Mouse (Mus musculus) cerebellum, postnatal 36 days (tissue): ENCODE data around the gene Psma4.
"Not testable (repeated sequence)": the region's sequence is repeated elsewhere in the genome, so short reads cannot be mapped to it uniquely, and the experiment has no call there.

Source experiments
- DNase-seq, 2 experiments: peaks; one replicate each; pipeline ENCODE4 v3.0.0; 2021 to 2022; ENCODE audit warnings: mixed read lengths in 2 of 2

Gene Psma4

DNA sequence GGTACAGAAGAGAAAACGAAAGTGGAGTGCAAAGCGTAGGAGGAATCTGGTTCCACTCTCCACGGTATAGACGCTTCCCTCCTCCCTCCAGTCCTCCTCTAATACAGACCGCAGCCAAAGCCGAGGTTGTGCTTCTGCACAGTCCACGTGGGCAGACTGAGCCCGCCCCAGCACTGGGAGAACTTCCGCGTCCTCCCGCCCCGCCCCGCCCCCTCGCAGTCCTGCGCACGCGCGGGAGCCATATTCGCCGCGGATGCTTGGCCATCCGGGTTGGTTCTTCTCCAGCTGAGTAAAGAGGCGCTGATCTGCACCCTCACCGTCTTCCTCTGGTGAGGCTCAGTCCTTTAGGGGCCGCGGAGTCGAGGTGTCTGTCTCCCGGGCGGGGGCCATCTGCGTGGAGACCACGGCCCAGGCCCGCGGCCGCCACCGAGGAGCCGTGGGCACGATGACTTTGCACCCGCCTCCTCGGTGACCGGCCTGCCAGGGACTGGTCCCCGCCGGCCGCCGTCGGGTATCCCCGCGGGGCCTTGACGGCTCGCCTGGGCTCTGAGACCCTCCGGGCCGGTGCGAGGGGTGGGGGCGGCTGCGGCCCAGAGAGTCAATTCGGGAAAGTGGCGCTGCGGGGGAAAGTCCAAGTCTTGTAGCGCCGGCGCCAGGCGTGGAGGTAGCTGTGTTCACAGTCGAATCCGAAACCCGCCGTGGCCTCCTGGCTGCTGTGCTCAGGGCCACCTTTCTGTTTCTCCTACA is at the start of gene Psma4, which contains the start of gene AY074887:
TSS of gene Psma4 (plus strand) at position 216 of the 747 bp plus-strand sequence.
TSS of gene AY074887 (minus strand) at position 424 of the 747 bp plus-strand sequence.
- peak; percentile 88 to 92 for DNase-seq

DNA sequence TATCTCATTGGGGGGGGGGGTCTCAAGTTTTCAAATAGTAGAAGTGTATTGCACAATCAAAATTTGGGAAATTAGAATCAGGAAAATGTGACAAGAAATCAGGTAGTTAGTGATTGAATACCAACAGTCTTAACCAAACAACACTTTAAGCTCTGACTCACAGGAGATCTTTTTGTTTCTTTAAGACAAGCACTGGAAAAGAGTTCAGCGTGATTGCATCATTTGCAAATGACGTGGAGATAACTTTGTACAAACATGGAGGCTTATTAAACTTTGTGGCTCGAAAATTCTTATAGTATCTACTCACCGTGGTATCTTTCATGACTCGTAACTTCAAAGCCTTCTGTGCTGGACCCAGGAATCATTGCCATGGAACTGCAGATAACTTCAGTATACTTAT is 41.1 kb upstream of the Psma4 start:
- no peak for DNase-seq

DNA sequence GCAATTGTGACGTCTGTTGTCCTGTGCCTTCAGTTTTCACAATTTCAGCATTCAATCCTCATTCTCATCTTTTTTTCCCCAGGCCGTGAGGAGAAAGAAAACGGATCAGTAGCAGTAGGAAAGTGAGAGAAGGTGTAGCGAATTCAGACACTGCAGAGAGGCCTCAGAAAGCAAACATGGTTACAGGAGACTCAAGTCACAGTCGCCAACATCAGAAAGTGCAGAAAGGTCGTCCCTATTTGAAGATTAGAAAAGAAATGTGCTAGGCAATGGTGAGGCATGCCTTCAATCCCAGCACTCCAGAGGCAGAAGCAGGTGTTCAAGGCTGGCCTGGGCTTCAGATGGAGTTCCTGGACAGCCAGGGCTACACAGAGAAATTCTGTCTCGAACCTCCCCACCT is 35.0 kb upstream of the Psma4 start:
- no peak for DNase-seq

DNA sequence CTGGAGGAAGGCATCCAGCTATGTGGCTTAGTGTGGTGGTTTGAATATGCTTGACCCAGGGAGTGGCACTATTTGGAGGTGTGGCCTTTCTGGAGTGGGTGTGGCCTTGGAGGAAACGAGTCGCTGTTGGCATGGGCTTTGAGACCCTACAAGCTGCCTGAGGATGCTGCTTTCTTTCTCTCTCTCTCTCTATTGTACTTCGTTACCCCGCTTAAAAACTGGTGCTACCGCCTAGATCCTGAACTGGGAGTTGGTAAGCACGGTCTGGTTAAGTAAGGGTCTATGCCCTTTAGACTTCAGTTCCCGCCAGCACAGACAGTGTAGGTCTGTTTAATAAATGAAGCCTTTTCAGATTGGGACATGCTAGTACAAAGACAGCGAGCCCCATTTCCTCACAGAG is 34.2 kb upstream of the Psma4 start:
- no peak for DNase-seq

DNA sequence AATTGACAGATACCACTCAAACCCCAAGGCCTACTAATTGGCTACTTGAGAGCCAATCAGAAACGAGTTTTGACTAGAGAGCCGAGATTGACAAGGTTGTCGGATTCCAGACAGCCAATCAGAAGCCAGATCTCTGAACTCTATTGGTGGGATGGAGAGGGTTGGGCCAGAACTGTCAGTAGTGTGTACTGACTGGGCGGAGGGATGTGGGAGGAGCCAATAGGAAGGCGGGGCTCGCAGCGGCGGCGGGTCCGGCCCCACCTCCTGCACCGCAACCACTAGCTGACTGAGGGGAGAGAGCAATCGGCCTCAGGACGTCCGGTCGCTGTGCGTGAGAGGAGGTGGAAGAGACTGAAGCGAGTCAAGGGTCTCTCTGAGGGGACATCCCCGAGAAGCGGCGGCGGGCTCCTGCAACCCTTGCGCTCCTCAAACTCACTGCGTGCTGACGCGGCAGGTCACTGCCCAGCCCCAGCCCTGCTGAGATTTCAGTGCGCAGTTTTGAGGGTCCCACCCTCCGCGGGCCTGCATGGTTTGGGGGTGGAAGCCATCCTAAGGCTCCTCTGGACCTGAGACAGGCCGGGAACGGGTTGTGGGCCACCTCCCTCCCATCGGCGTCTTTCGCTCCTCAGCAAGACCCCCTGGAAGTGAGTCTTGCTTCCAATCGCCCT is 33.4 kb upstream of the Psma4 start, which contains the start of gene Hykk:
TSS of gene Hykk (plus strand) at position 274 of the 668 bp plus-strand sequence.
- peak; percentile 84 to 88 for DNase-seq

DNA sequence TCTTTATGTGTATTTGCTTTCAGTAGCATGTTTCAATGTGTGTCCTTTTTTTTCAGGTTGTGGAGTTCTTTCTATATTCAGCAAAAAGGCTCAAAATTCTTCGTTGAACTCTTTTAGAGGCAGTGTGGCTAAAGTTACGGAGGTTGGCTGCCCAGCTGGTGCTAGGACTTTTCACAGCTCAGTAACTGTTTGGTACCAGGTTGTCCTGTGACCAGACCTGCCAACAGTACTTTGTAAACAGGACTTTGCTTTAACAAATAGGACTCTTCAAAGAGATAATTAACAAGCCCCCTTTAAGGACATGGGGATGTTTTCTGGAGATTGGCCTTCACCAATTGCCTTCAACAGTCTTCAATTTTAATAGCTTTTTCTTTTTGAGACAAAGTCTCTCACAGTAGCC is 32.4 kb upstream of the Psma4 start:
- no peak for DNase-seq

DNA sequence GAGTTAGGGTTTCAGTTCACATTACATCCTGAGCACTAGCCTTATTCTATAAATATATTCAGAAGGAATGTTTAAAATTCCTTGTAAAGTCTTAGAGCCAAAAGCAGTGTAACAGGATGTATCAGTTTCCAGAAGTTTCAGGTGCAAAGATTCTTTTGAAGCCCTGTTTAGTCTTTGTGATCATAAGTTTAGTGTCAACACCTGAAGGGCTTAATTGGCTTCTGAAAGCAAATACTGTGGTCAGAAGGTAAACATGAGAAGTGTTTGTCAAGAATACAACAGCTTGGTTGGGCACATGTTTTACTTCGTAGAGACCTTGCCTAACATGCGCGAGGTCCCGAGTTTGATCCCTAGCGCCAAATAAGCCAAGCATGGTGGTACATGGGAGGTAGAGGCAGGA is 31.8 kb upstream of the Psma4 start:
- no peak for DNase-seq

DNA sequence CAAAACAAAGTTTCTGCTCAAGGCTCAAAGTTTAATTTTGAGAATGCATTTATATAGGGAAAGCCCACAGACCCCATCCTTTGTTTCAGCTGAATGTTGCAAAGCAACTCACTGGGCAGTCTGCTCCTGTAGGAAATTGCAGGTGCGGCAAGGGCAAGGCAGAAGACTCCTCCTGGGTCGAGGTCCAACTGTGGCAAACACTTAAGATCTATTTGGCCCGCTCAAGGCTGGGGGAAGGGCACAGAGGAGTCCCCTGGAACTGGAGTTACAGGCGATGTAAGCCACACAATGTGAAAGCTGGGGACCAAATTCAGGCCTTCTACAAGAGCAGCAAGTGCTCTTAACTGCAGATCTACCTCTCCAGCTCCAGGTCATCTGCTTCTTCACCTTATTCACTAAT is 30.6 kb upstream of the Psma4 start:
- DNase-seq: no peak

DNA sequence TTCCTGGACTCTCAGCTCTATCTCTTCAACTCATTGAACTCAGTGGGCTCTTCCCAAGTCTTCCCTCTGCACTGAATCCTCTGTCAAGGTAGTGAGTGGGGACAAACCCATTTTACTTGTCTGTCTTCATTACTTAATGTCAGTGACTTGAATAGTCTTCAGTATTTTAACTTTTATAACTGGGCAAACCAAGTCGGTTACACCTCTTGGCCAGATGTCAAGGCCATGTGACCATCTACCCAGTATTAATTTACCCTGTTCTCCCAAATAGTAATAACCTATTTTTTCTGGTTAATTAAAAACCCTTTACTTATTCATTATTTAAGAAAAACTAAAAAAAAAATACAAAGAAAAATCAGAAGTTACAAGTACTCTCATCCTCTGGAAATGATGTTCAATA is 19.8 kb upstream of the Psma4 start:
- DNase-seq: no peak

DNA sequence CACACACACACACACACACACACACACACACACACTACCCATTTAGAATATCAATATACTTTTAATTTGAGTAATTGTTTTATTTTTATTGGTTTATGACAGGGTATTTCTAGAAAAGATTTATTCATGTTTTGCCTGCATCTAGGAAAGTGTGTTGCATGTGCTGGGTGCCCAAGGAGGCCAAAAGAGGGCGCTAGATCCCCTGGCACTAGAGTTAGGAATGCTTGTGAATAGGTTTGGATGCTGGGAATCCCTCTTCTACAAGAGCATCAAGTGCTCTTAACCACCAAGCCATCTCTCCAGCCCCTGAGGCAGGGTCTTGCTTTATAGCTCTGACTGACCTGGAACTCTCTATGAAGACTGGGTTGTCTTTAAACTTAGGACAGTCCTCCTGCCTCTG is 18.8 kb upstream of the Psma4 start:
- no peak for DNase-seq

DNA sequence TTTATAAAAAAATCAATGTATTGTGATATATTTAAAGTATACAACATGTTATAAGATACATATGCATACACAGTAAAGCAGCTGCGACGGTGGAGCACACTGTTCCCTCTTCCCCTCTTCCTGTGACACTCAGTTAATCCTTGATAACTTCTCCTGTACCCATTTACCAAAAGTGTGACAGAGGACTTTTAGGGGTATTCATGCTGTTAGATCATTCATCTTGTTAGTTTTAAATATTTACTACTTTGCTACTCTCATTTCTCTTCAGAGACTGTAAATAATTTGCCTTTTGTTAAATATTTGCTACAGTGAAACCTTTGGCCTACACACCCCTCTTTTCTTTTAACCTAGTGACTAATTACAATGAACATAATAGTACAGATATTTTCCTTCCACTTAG is 18.2 kb upstream of the Psma4 start:
- no peak for DNase-seq

DNA sequence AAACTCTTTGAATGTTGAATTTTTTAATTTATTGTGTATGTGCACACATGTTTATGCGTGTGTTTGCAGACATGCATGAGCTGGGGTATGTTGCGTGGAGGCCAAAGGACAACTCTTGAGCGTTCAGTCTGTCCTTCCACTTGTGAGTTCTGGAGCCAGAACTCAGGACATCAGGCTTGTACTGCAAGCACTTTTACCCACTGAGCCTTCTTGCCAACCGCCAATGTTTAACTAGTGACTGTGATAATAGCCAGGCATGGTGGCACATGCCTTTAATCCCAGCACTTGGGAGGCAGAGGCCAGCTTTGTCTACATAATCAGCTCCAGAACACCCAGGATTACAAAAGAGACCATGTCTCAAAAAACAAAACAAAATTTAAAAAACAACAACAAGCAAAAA is 8.5 kb upstream of the Psma4 start:
- no peak for DNase-seq

DNA sequence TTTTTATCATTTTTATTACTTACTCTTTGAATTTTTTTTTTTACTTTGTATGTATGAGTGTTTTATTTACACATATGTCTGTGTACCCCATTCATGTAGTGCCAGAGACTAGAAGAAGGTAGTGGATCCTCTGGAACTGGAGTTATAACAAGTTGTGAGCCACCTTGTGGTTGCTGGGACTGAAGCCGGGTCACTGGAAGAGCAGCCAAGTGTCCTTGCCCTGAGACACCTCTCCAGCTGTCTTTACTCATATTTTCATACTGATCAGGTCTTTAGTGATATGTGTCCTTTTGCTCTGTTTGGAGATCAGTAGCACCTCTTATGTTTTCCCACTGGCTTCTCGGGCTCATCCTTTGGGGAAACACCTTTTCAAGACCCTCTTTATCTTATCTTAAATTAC is 6.1 kb upstream of the Psma4 start:
- DNase-seq: no peak

DNA sequence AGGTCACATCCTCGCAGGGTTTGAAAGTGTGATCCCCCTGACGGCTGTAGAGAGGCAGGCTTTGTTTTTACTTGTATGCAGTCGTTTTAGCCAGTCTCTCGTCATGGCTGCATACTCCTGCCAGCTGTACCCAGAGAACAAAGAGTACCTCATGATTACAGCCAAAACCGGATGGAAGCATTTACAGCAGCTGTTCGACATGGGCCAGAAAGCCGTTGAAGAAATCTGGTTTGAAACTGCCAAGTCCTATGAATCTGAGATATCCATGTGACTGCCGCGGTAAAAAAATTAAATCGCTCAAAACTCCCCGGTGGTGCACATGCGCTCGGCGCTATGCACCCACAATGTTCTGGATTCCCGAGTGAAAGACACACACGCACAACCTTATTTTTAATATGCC is 4.3 kb upstream of the Psma4 start:
- DNase-seq: no peak

DNA sequence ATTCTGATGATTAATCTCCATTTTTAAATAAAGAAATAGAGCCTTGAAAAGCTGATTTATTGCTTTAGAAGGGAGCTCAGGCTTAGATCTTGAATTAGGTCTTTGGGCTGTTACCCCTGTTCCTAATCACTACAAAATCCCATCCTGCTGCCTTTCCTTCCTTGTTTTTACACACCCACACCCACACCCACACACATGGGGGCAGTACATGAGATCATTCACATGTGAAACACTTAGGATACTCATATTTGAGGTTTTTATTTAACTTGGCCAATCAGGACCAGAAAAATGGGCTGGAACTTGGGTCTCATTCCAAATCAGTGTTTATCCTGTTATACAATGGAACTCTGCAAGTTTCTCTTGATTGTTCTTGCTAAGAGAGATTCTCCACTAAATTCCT is 1.1 kb upstream of the Psma4 start:
- DNase-seq: no peak

DNA sequence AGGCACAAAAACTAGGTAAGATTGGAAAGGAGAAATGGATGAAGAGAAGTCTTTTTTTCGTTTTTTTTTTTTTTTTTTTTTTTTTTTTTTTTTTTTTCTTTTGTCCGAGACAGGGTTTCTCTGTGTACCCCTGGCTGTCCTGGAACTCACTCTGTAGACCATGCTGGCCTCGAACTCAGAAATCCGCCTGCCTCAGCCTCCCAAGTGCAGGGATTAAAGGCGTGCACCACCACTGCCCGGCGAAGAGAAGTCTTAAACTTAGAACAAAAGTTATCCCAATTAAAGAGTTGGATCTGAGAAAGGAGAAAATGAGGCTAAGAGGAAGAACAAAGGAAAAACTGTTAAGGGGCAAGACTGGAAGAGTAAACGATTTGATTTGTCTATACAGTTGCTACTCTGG is 428 bp upstream of the Psma4 start:
- DNase-seq: not testable (repeated sequence)

DNA sequence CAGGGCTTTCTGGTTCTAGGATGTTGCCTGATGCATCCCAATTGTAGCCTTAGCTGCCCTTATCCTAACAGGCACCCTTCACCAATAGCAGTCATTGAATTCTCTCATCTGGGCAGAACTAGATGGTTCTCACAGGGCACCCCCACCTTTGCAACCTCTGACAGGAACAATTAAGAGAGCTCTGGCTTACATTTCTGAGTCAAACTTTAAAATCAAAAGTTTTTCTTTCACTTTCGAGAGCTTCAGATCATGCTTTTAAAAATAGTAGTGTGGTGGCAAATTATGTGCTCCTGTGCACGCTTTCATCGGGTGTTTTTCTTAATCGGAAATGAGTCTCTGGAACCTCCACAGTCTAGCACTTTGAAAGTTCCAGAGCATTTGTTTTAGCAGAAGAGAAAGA is 10.5 kb downstream of the Psma4 start:
- no peak for DNase-seq

DNA sequence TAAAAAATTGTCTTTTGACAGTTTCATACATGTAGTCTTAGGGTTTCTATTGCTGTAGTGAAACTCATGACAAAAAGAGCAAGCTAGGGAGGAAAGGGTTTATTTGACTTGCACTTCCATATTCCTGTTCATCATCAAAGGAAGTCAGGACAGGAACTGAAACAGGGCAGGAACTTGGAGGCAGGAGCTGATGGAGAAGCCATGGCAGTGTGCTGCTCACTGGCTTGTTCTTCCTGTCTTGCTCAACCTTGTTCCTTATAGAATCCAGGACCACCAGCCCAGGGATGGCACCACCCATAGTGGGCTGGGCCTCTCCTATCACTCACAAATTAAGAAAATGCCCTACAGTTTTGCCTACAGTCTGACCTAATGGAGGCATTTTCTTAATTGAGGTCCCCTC is 13.1 kb downstream of the Psma4 start:
- no peak for DNase-seq

DNA sequence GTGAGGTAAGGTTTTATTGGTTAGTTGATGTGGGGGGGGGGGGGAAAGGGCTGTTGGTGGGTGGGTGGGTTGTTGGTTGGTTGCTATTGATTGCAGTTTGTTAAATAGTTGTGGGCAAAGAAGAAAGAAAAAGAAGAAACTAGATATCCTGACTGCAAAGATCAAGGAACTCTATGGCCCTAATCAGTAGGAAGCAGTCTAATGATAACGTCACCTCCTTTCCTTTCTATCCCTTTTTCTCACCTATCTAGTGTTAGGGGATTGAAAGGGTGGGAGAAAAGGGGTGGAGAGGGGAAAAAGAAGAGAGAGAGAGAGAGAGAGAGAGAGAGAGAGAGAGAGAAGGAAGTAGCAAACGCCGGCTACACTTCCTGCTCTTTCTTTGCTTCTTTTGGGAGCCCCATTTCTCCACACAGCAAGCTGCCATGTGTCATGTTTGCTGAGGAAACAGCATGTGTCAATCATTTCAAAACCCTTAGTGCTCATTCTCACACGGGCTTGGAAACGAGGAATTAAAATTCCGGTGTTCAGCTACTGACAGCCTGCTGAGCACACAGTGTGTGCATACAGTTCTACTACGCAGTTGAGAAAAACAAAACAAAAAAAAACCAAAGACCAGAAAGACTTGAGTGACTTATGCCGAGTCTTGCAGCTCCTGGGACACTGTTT is 19.5 kb downstream of the Psma4 start:
- DNase-seq: no peak

DNA sequence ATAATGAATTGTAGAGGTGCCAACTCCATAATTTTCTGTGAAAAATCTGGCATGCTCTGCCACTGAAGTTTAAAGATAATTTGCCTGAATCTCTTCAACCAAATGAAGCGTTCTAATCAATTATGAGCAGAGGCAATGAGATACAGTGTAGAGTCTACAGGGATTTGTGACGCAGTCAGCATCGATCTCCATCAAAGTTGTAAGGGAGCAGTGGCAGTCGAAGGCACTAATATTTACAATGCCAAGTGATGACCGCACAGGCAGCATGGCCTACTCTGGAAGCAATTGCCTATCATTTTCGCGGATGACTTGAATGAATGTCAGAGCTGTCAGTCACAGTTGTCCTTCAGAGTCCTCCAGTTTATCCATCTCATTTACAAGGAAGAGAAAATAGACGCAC is 30.1 kb downstream of the Psma4 start, which contains the start of gene Chrna5:
TSS of gene Chrna5 (plus strand) at position 207 of the 400 bp plus-strand sequence.
- DNase-seq: no peak

DNA sequence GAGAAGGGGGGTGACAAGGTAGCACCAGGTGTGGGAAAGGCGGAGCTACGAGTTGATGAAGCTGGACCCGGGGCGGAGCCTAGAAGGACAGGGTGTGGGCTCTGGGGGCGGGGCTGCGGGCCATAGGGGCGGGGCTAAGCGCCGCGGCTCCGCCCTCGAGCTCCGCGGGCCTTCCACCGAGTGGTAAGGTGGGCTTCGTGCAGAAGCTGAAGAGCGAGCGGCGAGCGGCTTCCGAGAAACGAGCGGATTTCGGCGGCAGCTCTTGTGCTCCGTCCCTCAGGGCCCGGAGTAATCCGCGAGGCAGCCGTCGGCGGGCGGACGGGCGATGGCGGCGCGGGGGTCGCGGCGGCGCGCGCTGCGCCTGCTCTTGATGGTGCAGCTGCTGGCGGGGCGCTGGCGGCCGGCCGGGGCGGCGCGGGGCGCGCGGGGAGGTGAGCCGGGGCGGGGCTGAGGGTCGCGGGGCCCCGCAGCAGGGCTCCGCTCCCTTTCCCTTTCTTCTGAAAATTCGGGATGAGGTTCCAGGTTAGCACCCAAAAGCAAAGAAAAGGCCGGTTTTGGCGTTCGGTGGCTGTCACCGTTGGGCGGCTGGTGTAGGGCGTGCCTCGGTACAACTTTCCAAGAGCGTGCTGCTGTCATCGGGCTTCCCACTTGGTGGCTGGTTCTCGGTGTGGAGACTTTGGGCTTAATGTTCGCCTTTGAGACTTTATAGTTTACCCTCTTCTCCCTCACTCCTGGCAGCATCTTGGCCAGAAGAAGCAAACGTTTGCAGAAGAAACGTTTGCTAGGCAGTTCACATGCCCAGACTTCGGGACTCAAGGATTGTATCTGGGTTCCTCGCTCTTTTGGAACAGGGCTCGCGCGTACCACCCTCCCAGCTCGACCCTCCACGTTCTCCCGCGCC is 31.0 kb downstream of the Psma4 start:
- DNase-seq: no peak

DNA sequence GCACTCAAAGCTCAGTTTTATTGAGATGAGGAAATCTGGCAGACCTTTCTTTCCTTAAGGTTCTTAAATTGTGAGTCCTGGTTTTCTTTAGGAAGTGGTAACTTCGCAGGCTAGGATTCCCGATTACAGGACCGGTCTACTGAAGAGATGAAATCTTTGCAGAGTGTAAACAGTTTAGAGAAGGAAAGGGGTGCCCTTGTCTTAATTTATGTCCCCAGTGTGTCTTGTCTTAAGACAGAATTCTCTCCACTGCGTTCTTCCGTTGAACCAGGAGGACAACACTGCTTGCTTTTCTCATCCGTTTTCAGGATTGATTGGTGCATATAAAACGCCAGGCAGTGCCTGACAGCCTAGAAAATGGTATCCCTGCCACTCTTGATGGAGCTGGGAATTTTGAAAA is 31.8 kb downstream of the Psma4 start:
- no peak for DNase-seq

DNA sequence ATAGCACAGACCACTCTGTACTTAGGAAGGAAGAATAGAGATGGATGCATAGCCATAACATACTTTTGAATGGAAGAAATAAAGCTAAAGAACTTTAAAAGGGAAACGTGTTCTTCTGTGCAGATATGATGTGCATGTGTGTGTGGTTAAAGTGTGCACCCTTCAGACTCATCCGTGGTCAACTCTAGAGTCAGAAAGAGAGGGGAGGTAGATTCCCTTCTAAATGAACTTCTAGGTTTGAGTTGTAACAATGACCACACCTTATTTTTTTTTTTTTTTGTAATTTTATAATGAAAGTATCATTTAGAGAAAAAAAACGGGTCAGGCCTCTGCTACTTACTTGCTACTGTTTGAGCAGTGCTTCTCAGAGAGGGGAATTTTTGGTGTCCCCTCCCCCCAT is 39.8 kb downstream of the Psma4 start:
- no peak for DNase-seq
